Mouse (Mus musculus) left cerebral cortex, adult 8-10 months (tissue): ENCODE data around the gene Cxcl10. TPM values are rescaled to one million over a fixed set of nuclear protein-coding genes. Genes with fewer than 3 reads are reported as not detected.
"Not testable (repeated sequence)": the region's sequence is repeated elsewhere in the genome, so short reads cannot be mapped to it uniquely, and the experiment has no call there.

ENCODE experiments used
- DNase-seq, 2 experiments: peaks; one replicate each; pipeline ENCODE4 v3.0.0; 2022; ENCODE audit warnings: low spot score in 2 of 2
- total RNA-seq, 4 experiments: library from RNA; stranded (reverse); gene quantifications; 2 replicates each; pipeline ENCODE4 v1.2.4; 2022

The Cxcl10 gene
- total RNA-seq, 4 experiments from 2014 or later = 1.8 to 2.7 TPM; not detected in 2

DNA sequence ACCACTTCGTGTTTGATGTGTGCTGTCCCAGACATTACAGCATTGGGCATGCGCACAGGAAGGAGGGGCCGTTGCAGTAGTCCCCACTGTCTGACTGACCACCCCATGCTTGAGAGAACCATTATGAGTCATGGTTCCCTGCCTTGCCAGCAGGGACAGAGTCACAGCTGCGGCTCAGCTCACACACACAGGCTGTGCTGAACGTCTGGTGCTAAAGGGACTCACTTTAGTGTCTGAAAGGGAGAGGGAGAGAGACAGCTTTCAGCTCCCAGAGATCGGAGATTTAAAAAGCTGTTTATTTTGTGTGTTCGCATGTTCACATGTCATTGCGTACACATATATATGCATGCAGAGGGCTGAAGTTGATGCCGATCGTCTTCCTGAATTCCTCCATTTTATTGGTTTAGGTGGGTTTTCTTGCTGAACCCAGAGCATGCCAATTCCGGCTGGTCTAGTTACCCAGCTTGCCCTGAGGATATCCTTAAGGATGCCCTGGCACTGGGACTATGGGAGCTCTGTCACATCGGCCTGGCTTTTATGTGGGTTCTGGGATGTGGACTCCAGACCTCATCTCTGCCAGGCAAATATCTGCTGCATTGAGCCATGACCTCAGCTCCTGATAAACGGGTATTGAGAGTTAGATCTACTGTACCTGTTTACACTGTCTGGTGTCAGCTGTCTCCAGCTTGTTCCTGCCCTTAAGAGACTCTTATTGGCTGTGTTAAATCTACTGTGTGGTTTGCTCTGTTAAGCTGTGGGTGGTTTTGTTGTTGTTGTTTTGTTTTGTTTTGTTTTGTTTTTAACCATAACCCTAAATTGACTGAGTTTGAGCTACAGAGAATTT, 20.7 kb upstream of the Cxcl10 start:
- DNase-seq = peak in 1 of 2 experiments; percentile 48

DNA sequence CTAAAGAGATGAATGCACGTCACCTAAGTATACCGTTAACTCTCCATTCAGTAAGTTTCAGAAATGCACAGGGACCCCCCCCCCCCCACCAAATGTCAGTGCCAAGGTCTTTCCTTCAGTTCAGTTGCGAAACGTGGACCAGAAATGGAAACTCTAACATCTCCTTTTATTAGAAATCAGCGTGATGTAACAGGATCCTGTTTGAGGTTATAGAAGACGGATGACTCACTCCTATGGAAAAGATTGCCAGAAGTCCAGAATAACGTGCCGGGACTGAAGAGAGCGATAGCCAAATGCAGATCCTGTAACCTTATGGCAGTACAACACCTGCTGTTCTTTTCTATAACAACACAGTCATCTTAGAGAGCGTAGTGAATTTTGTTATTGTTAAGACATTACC, 19.7 kb upstream of the Cxcl10 start:
- DNase-seq = no peak

DNA sequence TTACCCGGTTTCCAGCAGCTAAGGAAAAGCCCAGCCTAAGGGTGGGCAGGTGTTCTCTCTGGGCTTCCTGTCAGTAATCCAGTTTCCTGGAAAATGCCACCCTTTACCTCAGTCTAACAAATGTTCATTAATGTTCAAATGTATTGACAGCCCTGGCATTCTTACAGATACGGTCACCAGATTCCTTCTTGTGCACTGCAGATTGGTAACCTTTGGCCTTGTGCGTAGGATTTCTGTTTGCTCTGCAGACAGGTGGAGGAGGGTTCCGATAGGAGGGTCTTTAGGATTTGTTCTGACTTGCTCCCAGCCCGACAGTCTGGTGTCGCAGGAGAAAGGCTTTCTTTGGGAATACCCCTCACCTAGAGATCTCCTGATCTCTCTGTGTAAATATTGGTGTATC, 17.9 kb upstream of the Cxcl10 start:
- no peak for DNase-seq

DNA sequence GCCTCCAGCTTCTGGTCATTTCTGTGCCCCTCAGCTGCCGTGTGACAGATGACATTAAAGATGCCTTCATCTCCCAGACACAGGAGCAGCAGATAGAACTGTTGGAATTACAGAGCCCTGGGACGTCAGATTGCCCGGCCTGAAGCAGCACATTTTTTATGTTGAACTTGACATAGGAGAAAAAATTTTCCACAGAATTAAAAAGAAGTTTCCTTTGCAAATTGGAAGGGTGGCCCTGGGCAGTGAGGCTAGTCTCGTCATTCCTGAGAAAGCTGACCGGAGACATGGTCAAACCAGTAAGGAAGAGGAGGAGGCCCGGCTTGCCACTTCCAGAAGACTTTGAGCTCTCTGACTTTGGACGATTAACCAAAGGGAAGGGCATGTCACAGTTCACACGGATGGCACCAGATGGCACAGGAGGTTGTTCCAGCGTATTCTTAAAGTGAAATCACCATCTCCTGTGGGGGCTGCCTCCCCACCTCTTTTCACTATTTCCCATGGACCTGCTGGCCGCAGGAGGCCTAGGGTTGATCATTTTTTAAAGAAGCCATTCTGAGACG, 16.5 kb upstream of the Cxcl10 start:
- DNase-seq = no peak

DNA sequence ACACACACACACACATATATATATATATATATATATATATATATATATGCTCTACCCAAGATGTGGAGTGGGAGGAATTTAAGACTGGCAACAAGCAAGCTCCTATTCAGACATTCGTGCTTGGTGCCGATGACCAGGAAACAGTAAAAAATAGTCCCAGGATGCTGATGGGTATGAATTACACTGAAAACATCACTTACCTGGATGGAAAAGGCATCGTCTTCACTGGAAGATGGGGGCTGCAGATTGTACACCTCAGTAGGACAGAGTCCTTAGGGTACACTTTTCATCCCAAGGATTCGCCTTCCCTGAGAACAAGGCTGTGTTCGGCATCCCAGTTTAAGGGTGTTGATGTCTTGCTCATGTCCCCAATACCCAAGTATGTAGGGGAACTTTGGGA, 15.3 kb upstream of the Cxcl10 start:
- DNase-seq = no peak

DNA sequence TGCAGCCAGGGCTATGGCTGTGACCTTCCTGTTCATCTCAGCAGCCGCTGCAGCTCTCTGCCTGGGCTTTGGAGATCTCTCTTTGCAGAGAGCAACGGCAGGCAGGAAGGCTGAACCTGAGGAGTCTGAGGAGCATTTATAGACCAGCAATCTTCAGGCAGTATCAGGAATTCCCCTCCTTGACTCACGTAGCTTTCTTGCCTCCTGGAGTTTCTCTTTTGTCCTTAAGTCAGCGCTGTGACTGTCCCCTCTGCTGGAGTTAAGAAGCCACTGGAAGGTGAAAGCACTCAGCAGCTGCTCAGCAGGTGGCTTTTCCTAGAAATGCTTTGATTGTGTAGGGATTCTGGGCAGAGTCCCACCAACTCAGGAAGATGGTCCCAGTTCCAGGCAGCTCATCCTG, 14.5 kb upstream of the Cxcl10 start:
- no peak for DNase-seq

DNA sequence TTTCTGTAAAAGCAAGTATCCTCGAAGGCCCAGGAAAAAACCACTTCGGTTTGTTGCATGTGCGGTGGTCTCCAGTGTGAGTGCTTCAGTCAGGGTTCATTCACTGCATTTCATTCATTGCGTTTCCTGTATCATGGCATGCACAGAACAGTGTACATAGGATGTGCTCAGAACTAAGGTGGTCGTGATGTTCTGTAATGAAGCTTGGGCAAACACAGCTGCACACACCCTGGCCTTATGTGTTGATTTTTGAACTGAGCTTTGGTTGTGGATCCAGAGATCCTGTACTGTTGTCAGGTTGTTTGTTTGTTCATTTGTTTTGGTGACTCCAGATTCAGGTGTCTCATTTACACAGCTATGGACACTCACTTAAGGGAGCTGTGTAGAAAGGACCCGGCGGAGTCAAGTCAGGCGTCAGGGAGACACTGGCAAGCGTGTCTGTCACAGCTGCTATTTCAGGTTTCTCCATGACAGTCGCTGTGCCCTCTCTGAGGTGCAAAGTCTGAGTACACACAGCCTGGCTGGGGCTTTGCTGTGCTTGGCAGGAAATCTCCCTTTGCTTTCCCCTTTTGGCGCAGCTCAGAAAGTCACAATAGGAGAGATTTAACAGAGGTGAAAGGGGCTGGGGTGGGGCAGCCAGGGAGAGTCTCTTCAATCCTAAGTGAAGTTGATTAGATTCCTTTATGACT, 10.2 kb upstream of the Cxcl10 start:
- DNase-seq = no peak

DNA sequence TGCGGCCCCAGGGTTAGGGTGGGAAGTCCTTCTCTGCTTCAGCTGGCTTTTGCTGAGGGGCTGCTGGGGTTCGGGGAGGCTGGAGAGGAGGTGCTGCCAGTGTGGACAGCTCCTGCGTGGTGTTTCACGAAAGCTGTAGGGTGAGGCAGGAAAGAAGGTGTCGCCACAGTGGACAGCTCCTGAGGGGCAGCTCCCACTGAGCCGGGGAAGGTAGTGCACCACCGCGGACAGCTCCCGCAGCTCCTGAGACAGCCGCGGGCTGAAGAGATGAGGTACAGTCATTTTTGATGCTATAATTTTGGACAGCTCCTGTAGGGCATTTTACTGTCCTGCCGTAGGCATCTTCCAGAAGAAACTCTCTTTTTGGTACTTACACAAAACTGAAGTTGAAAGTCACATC, 9.3 kb upstream of the Cxcl10 start:
- DNase-seq = no peak

DNA sequence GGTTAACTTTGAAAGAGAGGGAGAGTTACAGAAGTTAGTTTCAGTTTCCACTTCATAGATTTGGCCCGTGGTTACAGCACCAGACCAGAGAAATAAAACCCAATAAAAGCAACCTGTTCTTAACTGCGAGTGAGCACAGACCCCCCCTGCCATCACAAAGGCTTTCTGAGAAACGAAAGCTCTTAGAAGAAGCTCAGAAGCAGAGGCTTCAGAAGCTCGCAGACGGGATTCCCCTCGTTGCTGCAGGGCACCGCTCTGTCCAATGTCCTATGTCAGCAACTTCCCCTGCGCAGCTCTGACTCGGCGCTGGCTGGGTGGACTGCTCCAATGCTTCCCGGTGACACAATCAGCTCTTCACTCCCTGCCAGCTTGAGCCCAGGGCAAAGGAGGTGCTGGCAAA, 4.8 kb upstream of the Cxcl10 start:
- DNase-seq = no peak

DNA sequence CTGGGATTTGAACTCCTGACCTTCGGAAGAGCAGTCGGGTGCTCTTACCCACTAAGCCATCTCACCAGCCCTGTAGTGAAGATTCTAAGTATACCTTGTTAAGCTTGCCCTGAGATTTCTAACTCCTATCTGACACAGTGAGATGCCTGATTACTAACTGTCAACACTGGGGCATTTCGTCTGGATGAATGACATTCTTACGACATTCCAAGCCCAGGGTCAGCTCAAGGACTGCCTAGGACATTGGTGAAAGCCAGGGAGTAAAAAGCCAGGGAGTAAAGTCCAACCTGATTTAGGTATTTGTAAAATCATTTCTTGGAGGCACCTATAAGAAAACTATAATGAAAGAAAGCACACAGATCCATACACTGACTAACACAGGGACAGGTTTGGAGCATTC, 4.0 kb upstream of the Cxcl10 start:
- not testable (repeated sequence) for DNase-seq

DNA sequence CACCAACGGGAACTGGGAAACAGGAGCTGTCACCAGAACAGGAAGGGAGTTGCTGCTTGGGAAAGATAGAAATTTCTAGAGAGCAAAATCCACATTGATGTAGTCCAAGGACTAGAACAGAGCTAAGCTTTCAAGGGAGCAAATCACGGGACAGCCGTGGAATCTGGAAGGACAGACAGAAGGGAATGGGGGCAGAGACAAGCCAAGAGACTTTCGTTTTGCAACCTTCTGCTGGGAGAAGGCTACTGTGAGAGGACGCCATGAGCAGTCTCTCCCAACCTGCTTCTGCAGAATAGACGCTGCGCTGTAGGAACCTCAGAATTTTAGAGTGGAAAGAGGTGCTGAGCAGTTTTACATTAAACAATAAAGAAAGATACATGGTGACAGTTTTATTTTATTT, 1.0 kb upstream of the Cxcl10 start:
- no peak for DNase-seq

DNA sequence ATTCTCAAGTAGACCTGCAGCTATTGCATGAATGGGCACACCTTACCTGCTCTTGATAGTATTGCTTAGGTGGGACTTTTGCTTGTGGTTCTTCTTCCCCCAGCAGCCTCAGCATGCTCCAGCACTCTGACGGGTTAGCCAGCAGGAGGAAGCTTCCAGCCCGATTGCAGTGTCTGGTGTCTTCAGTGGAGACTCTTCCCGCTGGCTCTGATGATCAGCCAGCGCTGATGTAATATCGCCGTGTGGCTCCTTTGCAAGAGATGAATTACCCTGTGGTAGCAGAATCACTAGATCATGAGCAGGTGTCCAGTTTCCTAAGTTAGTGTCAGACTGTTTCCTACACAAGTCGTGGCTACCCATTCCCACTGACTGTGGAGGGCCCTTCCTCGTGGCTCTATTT, 3.7 kb downstream of the Cxcl10 start:
- DNase-seq = no peak

DNA sequence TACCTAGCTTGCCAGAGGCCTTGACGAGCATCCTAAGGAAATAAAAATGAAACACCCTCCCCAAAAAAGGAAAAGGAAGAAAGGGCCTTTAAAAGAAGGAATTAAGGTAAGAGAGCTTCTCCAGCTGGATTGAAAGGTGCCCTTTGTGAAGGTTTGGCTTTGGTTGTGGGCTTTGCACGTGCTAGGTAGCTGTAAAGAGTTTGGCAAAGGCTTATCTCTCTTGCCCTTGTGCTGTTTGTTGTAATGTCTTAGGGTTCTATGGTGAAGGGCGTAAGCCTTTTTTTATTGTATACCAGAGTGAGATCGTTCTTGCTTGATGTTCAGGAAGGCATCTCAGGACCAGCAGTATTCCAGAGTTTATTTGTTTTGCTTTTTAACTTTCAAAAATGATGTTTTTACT, 8.1 kb downstream of the Cxcl10 start:
- no peak for DNase-seq

DNA sequence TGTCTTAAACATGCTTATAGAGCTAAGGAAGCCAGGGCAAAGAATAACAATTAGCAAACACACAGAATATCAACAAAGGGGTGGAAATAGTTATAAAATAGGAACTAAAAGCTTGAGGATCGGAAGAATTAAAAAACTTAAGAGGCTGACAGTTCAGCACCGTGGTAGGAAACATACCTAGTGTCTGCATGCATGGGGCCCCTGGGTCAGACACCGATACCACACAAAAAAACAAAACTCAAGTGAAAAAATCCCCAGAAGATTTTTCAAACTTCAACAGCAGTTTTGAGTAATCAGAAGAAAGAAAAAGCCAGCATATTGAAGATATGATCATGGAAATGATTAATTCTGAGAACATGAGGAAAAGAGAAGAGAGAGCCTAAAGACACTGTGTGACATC, 11.9 kb downstream of the Cxcl10 start:
- DNase-seq = no peak

DNA sequence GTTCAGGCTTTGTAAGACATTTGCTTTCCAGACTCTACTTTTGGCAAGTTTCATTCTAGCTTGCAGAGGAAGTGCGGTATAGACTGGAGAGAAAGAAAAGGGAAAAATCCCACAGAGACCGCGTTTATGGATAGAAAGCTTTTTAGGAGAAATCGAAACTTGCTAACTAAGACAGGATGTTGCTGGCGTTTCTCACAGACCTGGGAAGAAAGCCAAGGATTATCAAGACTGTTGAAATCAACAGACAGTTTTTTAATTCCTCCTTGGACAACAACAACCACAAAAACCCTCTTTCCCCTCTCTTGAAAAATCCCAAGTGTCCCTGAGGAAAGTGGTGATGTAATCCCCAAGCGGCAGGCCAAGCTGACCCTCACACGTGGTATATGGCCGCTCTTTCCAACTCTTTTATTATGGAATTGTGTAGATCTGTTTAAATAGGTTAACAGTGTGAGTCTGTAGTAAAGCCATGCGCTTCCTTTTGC, 16.3 kb downstream of the Cxcl10 start:
- DNase-seq = no peak

DNA sequence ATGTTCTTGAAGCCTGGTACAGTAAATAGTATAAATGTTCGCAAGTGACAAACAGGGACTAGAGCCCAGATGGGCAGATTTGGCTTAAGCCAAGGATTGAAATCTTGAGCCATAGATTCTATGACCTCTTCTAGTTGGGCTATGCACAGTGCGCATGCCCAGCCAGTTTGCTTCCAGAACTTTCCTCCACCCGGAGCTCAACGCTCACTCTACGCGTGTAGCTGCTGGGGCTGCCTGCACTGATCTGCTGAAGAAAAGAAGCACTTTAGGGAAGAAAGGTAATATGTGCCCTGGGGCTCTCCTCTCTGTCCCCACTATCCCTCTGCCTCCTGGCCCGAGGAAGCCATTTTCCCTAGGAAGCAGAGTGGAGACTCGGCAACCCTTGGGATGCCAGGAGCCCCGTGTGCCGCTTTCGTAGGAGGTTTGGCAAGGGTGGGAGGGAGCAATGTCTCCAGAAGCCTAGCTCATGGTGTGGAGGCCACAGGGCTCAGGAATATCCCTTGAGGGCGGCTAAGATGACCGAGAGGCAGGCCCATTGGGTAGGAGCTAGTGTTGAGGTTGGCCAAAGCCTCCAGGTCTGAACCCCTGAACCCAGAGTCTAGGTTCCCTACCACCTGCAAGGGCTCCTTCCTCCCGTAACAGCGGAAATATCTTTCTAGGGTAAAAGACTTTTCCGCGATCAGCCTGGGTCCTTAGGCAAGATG, 16.9 kb downstream of the Cxcl10 start, which contains the start of gene Art3:
TSS of gene Art3 (plus strand) at position 193 of the 704 bp plus-strand sequence.
- no peak for DNase-seq

DNA sequence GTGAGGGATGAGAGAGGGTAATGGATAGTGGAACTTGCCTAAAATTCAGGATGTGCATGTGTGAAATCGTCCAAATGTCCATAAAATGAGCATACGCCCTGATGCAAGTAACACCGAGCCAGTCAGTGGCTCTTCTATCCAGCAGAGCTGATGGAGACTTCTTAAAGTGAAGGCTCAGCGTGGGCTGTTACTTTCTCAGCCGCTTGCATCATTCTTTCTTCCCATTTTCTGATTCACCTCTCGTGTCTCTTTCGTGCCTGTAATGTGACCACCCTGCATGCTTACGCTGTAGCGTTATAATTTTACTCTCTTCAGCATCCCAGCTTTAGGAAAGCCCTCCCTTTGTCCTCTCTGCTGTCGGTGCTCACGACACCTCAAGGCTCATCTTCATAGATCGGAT, 17.6 kb downstream of the Cxcl10 start:
- DNase-seq = no peak

DNA sequence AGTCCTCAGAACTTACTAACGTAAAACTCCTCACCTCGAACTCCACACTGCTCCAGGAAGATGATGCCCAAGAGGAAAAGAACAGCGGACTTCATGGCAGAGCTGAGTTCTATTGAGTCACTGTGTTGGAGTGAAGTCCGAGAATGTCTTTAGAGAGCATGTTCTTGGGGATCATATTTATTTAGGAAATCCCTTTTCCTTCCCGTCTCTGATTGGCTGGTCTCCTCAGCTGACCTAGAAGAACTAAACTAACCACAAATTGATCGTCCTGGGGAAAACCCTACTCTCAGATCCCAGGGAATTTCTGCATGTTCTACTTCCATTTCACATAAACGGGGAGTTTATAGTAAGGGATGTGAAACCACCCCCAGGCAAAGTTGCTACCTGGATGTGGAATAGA, 20.8 kb downstream of the Cxcl10 start, which contains the start of gene Cxcl9:
TSS of gene Cxcl9 (minus strand) at position 151 of the 400 bp plus-strand sequence.
- no peak for DNase-seq

DNA sequence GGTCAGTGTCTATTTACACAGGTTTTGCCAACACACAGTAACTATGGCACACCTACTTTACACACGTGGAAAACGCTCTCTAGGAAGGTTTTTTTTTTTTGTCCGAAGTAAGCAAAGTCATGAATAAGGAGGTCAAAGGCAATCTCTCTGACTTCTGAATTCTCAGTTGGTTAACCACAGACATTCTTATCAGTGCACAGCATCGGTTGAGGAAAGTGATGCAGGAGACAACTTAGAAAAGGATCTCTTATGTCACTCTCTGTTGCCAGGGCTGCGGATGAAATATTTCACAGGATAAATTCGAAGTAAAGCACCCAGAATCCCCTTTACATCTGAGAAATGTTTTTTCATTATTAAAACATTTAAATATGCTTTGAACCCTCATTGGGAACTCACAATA, 21.3 kb downstream of the Cxcl10 start:
- no peak for DNase-seq

DNA sequence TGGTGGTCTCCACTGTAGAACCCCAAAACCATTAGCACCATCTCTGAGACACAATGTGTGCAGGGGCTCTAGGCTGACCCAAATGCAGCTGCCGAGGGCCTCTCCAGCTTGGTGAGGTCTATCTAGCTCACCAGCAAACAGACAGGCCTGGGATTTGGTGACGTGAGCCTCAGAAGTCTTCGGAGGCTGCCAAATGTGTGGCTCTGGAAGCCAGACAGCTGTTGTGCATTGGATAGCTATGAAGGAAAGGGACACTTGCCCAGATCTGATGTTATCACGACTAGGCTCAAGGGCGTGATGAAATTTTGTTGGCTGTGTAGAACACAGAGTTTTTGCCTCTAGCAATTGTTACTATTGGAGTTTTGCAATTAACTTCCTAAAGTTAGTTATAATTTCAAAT, 25.4 kb downstream of the Cxcl10 start:
- no peak for DNase-seq

DNA sequence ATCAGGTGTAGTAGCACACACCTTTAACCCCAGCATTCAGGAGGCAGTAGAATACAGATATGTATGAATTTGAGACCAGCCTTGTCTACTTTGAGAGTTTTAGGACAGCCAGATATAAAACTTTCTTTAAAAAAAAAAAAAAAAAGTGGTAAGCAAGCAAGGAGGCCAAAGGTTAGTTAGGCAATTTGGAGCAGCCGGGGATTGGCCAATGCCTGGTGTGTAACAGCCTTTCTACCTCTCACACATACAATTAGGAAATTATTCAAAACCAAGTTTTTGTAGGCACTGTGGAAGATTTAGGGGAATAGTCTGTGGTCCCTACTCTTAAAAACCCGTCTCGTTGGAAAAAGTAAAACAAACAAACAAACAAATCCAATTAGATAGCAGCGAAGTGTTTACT, 26.1 kb downstream of the Cxcl10 start:
- DNase-seq = no peak
